Mouse (Mus musculus) inflammation-experienced regulatory T-cells, adult 6 months (primary cell): ENCODE measurements at regions not wholly inside any gene's neighbourhood (a gene's known extent, or its start where the extent isn't known, plus 50 kb on each side); places are given as distances from the start of the nearest gene placed in this dataset.

Experiments used
- ATAC-seq: one replicate; pipeline ENCODE4 v1.8.0; 2017

GRCm38 (mm10) chr14:120560416-120560815 is 82.2 kb downstream of the Rap2a start:
- no peak for ATAC-seq

GRCm38 (mm10) chr14:120560987-120561386 is 82.7 kb downstream of the Rap2a start:
- ATAC-seq: no peak

- no peak for ATAC-seq
Observed at GRCm38 (mm10) chr14:120566945-120567344, 88.7 kb downstream of the Rap2a start.

GRCm38 (mm10) chr14:120568054-120568453 is 89.8 kb downstream of the Rap2a start:
- ATAC-seq: no peak

GRCm38 (mm10) chr14:120572238-120572637 is 94.0 kb downstream of the Rap2a start:
- peak; percentile 89 for ATAC-seq

GRCm38 (mm10) chr14:120575202-120575601 is 97.0 kb downstream of the Rap2a start:
- ATAC-seq: no peak

- no peak for ATAC-seq
Observed at GRCm38 (mm10) chr14:120578352-120579080, 100.3 kb downstream of the Rap2a start.

- peak; percentile 38 for ATAC-seq
Observed at GRCm38 (mm10) chr14:120583807-120584206, 105.6 kb downstream of the Rap2a start.

GRCm38 (mm10) chr14:120592191-120592590 is 113.9 kb downstream of the Rap2a start:
- no peak for ATAC-seq

- no peak for ATAC-seq
Observed at GRCm38 (mm10) chr14:120600414-120600935, 122.2 kb downstream of the Rap2a start.

- ATAC-seq: no peak
Observed at GRCm38 (mm10) chr14:120601510-120601909, 123.3 kb downstream of the Rap2a start.

- ATAC-seq: no peak
Observed at GRCm38 (mm10) chr14:120603849-120604492, 125.7 kb downstream of the Rap2a start.

GRCm38 (mm10) chr14:120607801-120608200 is 129.6 kb downstream of the Rap2a start:
- no peak for ATAC-seq

GRCm38 (mm10) chr14:120611311-120611710 is 133.1 kb downstream of the Rap2a start:
- ATAC-seq: no peak

GRCm38 (mm10) chr14:120626223-120626935 is 148.1 kb downstream of the Rap2a start:
- ATAC-seq: no peak

GRCm38 (mm10) chr14:120626936-120627277 is 148.7 kb downstream of the Rap2a start:
- ATAC-seq: no peak

GRCm38 (mm10) chr14:120632771-120633170 is 154.5 kb downstream of the Rap2a start:
- ATAC-seq: no peak

GRCm38 (mm10) chr14:120636726-120637400 is 158.6 kb downstream of the Rap2a start:
- no peak for ATAC-seq

GRCm38 (mm10) chr14:120637486-120638125 is 159.4 kb downstream of the Rap2a start:
- no peak for ATAC-seq

- no peak for ATAC-seq
Observed at GRCm38 (mm10) chr14:120642591-120642990, 164.3 kb downstream of the Rap2a start.

GRCm38 (mm10) chr14:120652034-120652433 is 173.8 kb downstream of the Rap2a start:
- ATAC-seq: no peak

- ATAC-seq: no peak
Observed at GRCm38 (mm10) chr14:120660321-120660781, 182.1 kb downstream of the Rap2a start.
